Mouse (Mus musculus) midbrain, embryonic 12.5 days (tissue): ENCODE data around the gene Cd300e. TPM values are rescaled to one million over a fixed set of nuclear protein-coding genes. Genes with fewer than 3 reads are reported as not detected.

ENCODE experiments used
- ATAC-seq: fragments of 200-750 bp; cut with Nextera tagmentation; 2 replicates; pipeline ENCODE4 v1.8.0; 2017; ENCODE audit warnings: low read depth, moderate TSS enrichment, moderate library complexity; ENCODE audit not compliant: low FRiP score
- H3K27ac ChIP-seq: fragments of 300-500 bp; sonication (generic); replicated peaks from 2 replicates; pipeline ENCODE4 v1.5.1; 2016; ENCODE audit warnings: mild to moderate bottlenecking
- H3K27me3 ChIP-seq: fragments of 300-500 bp; sonication (generic); 2 replicates; pipeline ENCODE4 v1.6.1; 2016; ENCODE audit warnings: mild to moderate bottlenecking
- H3K36me3 ChIP-seq: fragments of 300-500 bp; sonication (generic); 2 replicates; pipeline ENCODE4 v1.6.1; 2016
- H3K4me1 ChIP-seq: fragments of 300-500 bp; sonication (generic); 2 replicates; pipeline ENCODE4 v1.6.1; 2016
- H3K4me2 ChIP-seq: fragments of 300-500 bp; sonication (generic); replicated peaks from 2 replicates; pipeline ENCODE4 v1.6.1; 2016; ENCODE audit warnings: mild to moderate bottlenecking, moderate library complexity
- H3K4me3 ChIP-seq: fragments of 300-500 bp; sonication (generic); 2 replicates; pipeline ENCODE4 v1.5.1; 2016; ENCODE audit warnings: mild to moderate bottlenecking
- H3K9ac ChIP-seq: fragments of 300-500 bp; sonication (generic); replicated peaks from 2 replicates; pipeline ENCODE4 v1.6.1; 2016; ENCODE audit warnings: mild to moderate bottlenecking, moderate library complexity
- H3K9me3 ChIP-seq: fragments of 300-500 bp; sonication (generic); 2 replicates; pipeline ENCODE4 v1.6.1; 2016; ENCODE audit warnings: mild to moderate bottlenecking
- WGBS: fragments of 180-500 bp; shearing (Covaris S2); methylation state at CpG from one replicate; pipeline ENCODE4 v1.1.7; 2016; 5-methylcytosine and 5-hydroxymethylcytosine counted together
- polyA plus RNA-seq: library from polyadenylated mRNA; unstranded; fragments of >200 nt; fragmentation: Nextera tagmentation; extraction: Ambion mirVana; gene quantifications from 2 replicates; pipeline ENCODE4 v1.2.1, GENCODE M21; 2016

Cd300e gene
- polyA plus RNA-seq, 1 experiment from 2014 or later = not detected

GRCm38 (mm10) chr11:115078680-115079079 is 16.7 kb upstream of the Cd300e start:
- no peaks in the 10 kb centered on the region for H3K36me3 ChIP-seq
- ATAC-seq = no peak
- no peak overlapping the region for H3K4me2 ChIP-seq
- no peak overlapping the region for H3K27ac ChIP-seq
- peaks cover 17% of the 10 kb centered on the region for H3K27me3 ChIP-seq
- H3K4me3 ChIP-seq = no peak overlapping the region
- H3K9me3 ChIP-seq = no peaks in the 10 kb centered on the region
- 87% methylated on average over 5 of the region's 5 CpGs for WGBS
- H3K4me1 ChIP-seq = peaks cover 3% of the 10 kb centered on the region; the same call in 1 of the 2 replicates
- no peak overlapping the region for H3K9ac ChIP-seq

GRCm38 (mm10) chr11:115077436-115077835 is 15.5 kb upstream of the Cd300e start:
- H3K4me3 ChIP-seq = no peak overlapping the region
- no peaks in the 10 kb centered on the region for H3K36me3 ChIP-seq
- H3K27me3 ChIP-seq = peaks cover 25% of the 10 kb centered on the region
- no peak overlapping the region for H3K9ac ChIP-seq
- H3K27ac ChIP-seq = no peak overlapping the region
- 96% methylated on average over 1 of the region's 1 CpGs for WGBS
- no peak overlapping the region for H3K4me2 ChIP-seq
- ATAC-seq = no peak
- no peaks in the 10 kb centered on the region for H3K4me1 ChIP-seq
- no peaks in the 10 kb centered on the region for H3K9me3 ChIP-seq

- Histone ChIP-seq H3K9me3 (no peaks in the 10 kb centered on the region), H3K27me3 (peaks cover 24% of the 10 kb centered on the region), H3K27ac (no peak overlapping the region), H3K4me3 (no peak overlapping the region), H3K4me1 (peaks cover 14% of the 10 kb centered on the region), H3K4me2 (no peak overlapping the region), H3K36me3 (no peaks in the 10 kb centered on the region), H3K9ac (no peak overlapping the region)
- 79% methylated on average over 5 of the region's 5 CpGs for WGBS
- no peak for ATAC-seq
Observed at GRCm38 (mm10) chr11:115075859-115076258, 13.9 kb upstream of the Cd300e start.

- no peak overlapping the region for H3K4me3 ChIP-seq
- H3K36me3 ChIP-seq = no peaks in the 10 kb centered on the region
- no peak overlapping the region for H3K27ac ChIP-seq
- 85% methylated on average over 7 of the region's 7 CpGs for WGBS
- H3K4me1 ChIP-seq = peaks cover 18% of the 10 kb centered on the region
- no peak overlapping the region for H3K4me2 ChIP-seq
- no peak overlapping the region for H3K9ac ChIP-seq
- no peaks in the 10 kb centered on the region for H3K9me3 ChIP-seq
- peaks cover 28% of the 10 kb centered on the region for H3K27me3 ChIP-seq
- ATAC-seq = no peak
Observed at GRCm38 (mm10) chr11:115075407-115075806, 13.4 kb upstream of the Cd300e start.

GRCm38 (mm10) chr11:115073002-115073401 is 11.0 kb upstream of the Cd300e start:
- Histone ChIP-seq H3K9ac (no peak overlapping the region), H3K9me3 (no peaks in the 10 kb centered on the region), H3K4me2 (no peak overlapping the region), H3K36me3 (no peaks in the 10 kb centered on the region), H3K27me3 (peaks cover 50% of the 10 kb centered on the region), H3K4me1 (peaks cover 18% of the 10 kb centered on the region), H3K4me3 (no peak overlapping the region), H3K27ac (no peak overlapping the region)
- no peak for ATAC-seq
- WGBS = 60% methylated on average over 5 of the region's 5 CpGs

- ATAC-seq = no peak
- Histone ChIP-seq H3K4me3 (no peak overlapping the region), H3K36me3 (no peaks in the 10 kb centered on the region), H3K27ac (no peak overlapping the region), H3K4me2 (peak overlapping the region; percentile 35), H3K27me3 (peaks cover 57% of the 10 kb centered on the region), H3K9ac (no peak overlapping the region), H3K9me3 (no peaks in the 10 kb centered on the region), H3K4me1 (peaks cover 18% of the 10 kb centered on the region)
- WGBS = 21% methylated on average over 13 of the region's 14 CpGs
Observed at GRCm38 (mm10) chr11:115071631-115072294, 9.8 kb upstream of the Cd300e start.

GRCm38 (mm10) chr11:115071015-115071551 is 9.1 kb upstream of the Cd300e start:
- H3K9me3 ChIP-seq = no peaks in the 10 kb centered on the region
- peak overlapping the region; percentile 35 for H3K4me2 ChIP-seq
- WGBS = 9% methylated on average over 9 of the region's 9 CpGs
- H3K4me3 ChIP-seq = no peak overlapping the region
- 0 out of 2 replicates have a peak overlapping the region, but pooled peaks have one; percentile 20 for H3K27ac ChIP-seq
- no peaks in the 10 kb centered on the region for H3K36me3 ChIP-seq
- ATAC-seq = no peak
- H3K9ac ChIP-seq = no peak overlapping the region
- H3K4me1 ChIP-seq = peaks cover 18% of the 10 kb centered on the region
- H3K27me3 ChIP-seq = peaks cover 61% of the 10 kb centered on the region

- no peaks in the 10 kb centered on the region for H3K9me3 ChIP-seq
- H3K9ac ChIP-seq = no peak overlapping the region
- peaks cover 13% of the 10 kb centered on the region for H3K4me1 ChIP-seq
- no peak for ATAC-seq
- 71% methylated on average over 6 of the region's 6 CpGs for WGBS
- no peak overlapping the region for H3K4me3 ChIP-seq
- no peaks in the 10 kb centered on the region for H3K36me3 ChIP-seq
- peaks cover 58% of the 10 kb centered on the region for H3K27me3 ChIP-seq
- H3K27ac ChIP-seq = no peak overlapping the region
- no peak overlapping the region for H3K4me2 ChIP-seq
Observed at GRCm38 (mm10) chr11:115066768-115067167, 4.8 kb upstream of the Cd300e start.

GRCm38 (mm10) chr11:115059797-115060196 is 2.2 kb downstream of the Cd300e start:
- Histone ChIP-seq H3K9ac (no peak overlapping the region), H3K4me3 (no peak overlapping the region), H3K9me3 (no peaks in the 10 kb centered on the region), H3K27me3 (peaks cover 8% of the 10 kb centered on the region; the same call in 1 of the 2 replicates), H3K4me2 (no peak overlapping the region), H3K36me3 (no peaks in the 10 kb centered on the region), H3K27ac (no peak overlapping the region), H3K4me1 (no peaks in the 10 kb centered on the region)
- 87% methylated on average over 2 of the region's 2 CpGs for WGBS
- no peak for ATAC-seq

GRCm38 (mm10) chr11:115058701-115059100 is 3.3 kb downstream of the Cd300e start:
- no peaks in the 10 kb centered on the region for H3K4me1 ChIP-seq
- WGBS = 78% methylated on average over 4 of the region's 4 CpGs
- peaks cover 2% of the 10 kb centered on the region; the same call in 1 of the 2 replicates for H3K27me3 ChIP-seq
- no peak overlapping the region for H3K4me2 ChIP-seq
- H3K4me3 ChIP-seq = no peak overlapping the region
- no peaks in the 10 kb centered on the region for H3K9me3 ChIP-seq
- H3K27ac ChIP-seq = no peak overlapping the region
- no peak for ATAC-seq
- no peaks in the 10 kb centered on the region for H3K36me3 ChIP-seq
- no peak overlapping the region for H3K9ac ChIP-seq

GRCm38 (mm10) chr11:115054537-115054936 is 7.4 kb downstream of the Cd300e start:
- no peak for ATAC-seq
- H3K4me2 ChIP-seq = no peak overlapping the region
- H3K9ac ChIP-seq = no peak overlapping the region
- H3K27me3 ChIP-seq = peaks cover 7% of the 10 kb centered on the region; the same call in 1 of the 2 replicates
- no peaks in the 10 kb centered on the region for H3K4me1 ChIP-seq
- H3K9me3 ChIP-seq = no peaks in the 10 kb centered on the region
- no peak overlapping the region for H3K27ac ChIP-seq
- no peaks in the 10 kb centered on the region for H3K36me3 ChIP-seq
- no peak overlapping the region for H3K4me3 ChIP-seq

- Histone ChIP-seq H3K4me1 (no peaks in the 10 kb centered on the region), H3K27me3 (peaks cover 7% of the 10 kb centered on the region; the same call in 1 of the 2 replicates), H3K9me3 (no peaks in the 10 kb centered on the region), H3K36me3 (no peaks in the 10 kb centered on the region), H3K27ac (no peak overlapping the region), H3K4me3 (no peak overlapping the region), H3K9ac (no peak overlapping the region), H3K4me2 (no peak overlapping the region)
- 94% methylated on average over 1 of the region's 1 CpGs for WGBS
- ATAC-seq = no peak
Observed at GRCm38 (mm10) chr11:115052991-115053390, 9.0 kb downstream of the Cd300e start.
